Mouse (Mus musculus) CD4-positive, CD25-positive, alpha-beta regulatory T cell, adult 2 months (primary cell): ENCODE measurements around the gene Pnmal2.

Experiments used
- DNase-seq: peaks from one replicate; pipeline ENCODE4 v3.0.0-alpha.2; 2012; ENCODE audit warnings: low read depth, low spot score

Pnmal2 gene

GRCm38 (mm10) chr7:16978173-16978572 is 33.7 kb downstream of the Pnmal2 start:
- DNase-seq, result no peak

- DNase-seq, result no peak
Observed at GRCm38 (mm10) chr7:16978593-16978992, 34.1 kb downstream of the Pnmal2 start.

- DNase-seq, result peak; percentile 74
Observed at GRCm38 (mm10) chr7:16980348-16980747, 35.9 kb downstream of the Pnmal2 start.

- peak; percentile 96 for DNase-seq
Observed at GRCm38 (mm10) chr7:16982859-16983568, 38.5 kb downstream of the Pnmal2 start, which contains the start of gene Gm42372. Gene Gm42372, plus strand, starts transcription at chr7:16983086.

GRCm38 (mm10) chr7:16987541-16988149 is 43.2 kb downstream of the Pnmal2 start:
- DNase-seq, result no peak

GRCm38 (mm10) chr7:16988405-16988804 is 43.9 kb downstream of the Pnmal2 start:
- no peak for DNase-seq

- peak; percentile 74 for DNase-seq
Observed at GRCm38 (mm10) chr7:16990006-16990744, 45.7 kb downstream of the Pnmal2 start.

GRCm38 (mm10) chr7:16991681-16992450 is 47.4 kb downstream of the Pnmal2 start:
- DNase-seq, result no peak

- DNase-seq, result no peak
Observed at GRCm38 (mm10) chr7:16992451-16992807, 47.9 kb downstream of the Pnmal2 start, which contains the start of gene Ccdc8. Gene Ccdc8, plus strand, starts transcription at chr7:16992708.

- no peak for DNase-seq
Observed at GRCm38 (mm10) chr7:16993651-16994399, 49.3 kb downstream of the Pnmal2 start.

- no peak for DNase-seq
Observed at GRCm38 (mm10) chr7:16994400-16994799, 49.9 kb downstream of the Pnmal2 start.

GRCm38 (mm10) chr7:16995345-16995744 is 50.9 kb downstream of the Pnmal2 start:
- DNase-seq, result no peak
